Mouse (Mus musculus) heart, embryonic 14.5 days (tissue): ENCODE measurements at regions not wholly inside any gene's neighbourhood (a gene's known extent, or its start where the extent isn't known, plus 50 kb on each side); places are given as distances from the start of the nearest gene placed in this dataset.

Source experiments
- ATAC-seq: fragments of 200-750 bp; cut with Nextera tagmentation; 2 replicates; pipeline ENCODE4 v1.8.0; 2017; ENCODE audit warnings: low read depth, moderate TSS enrichment; ENCODE audit not compliant: insufficient number of reproducible peaks, insufficient read depth, low FRiP score
- H3K27ac ChIP-seq, 2 experiments: fragments of 200-500 bp in 1 of 2; fragments of 300-500 bp in 1 of 2; sonication (generic) in 1 of 2; replicated peaks in 1 of 2; 2 replicates each; pipeline ENCODE4 v1.5.1; 2012 to 2014; ENCODE audit warnings: low read depth in 2 of 2, low read length in 2 of 2, control low read depth in 1 of 2, mild to moderate bottlenecking in 1 of 2, mixed read lengths in 1 of 2; ENCODE audit not compliant: control insufficient read depth in 1 of 2, insufficient read depth in 1 of 2
- H3K27me3 ChIP-seq: fragments of 300-500 bp; sonication (generic); 2 replicates; pipeline ENCODE4 v1.6.1; 2014; ENCODE audit warnings: mild to moderate bottlenecking, low read length, control low read depth; ENCODE audit not compliant: control insufficient read depth, insufficient read depth
- H3K36me3 ChIP-seq: fragments of 300-500 bp; sonication (generic); 2 replicates; pipeline ENCODE4 v1.6.1; 2014; ENCODE audit warnings: mild to moderate bottlenecking, control low read depth, low read length, mixed read lengths; ENCODE audit not compliant: control insufficient read depth, insufficient read depth
- H3K4me1 ChIP-seq, 2 experiments: fragments of 200-500 bp in 1 of 2; fragments of 300-500 bp in 1 of 2; sonication (generic) in 1 of 2; 2 replicates each; pipeline ENCODE4 v1.6.1; 2012 to 2014; ENCODE audit warnings: low read length in 2 of 2, control low read depth in 1 of 2, mixed read lengths in 1 of 2; ENCODE audit not compliant: control insufficient read depth in 2 of 2, insufficient read depth in 2 of 2
- H3K4me2 ChIP-seq: fragments of 300-500 bp; sonication (generic); 2 replicates; pipeline ENCODE4 v1.6.1; 2014; ENCODE audit warnings: mild to moderate bottlenecking, low read length
- H3K4me3 ChIP-seq, 2 experiments: fragments of 200-500 bp in 1 of 2; fragments of 300-500 bp in 1 of 2; sonication (generic) in 1 of 2; 2 replicates each; pipeline ENCODE4 v1.5.1; 2012 to 2014; ENCODE audit warnings: low read length in 2 of 2, mild to moderate bottlenecking in 2 of 2, control low read depth in 1 of 2, low read depth in 1 of 2, moderate library complexity in 1 of 2; ENCODE audit not compliant: control insufficient read depth in 1 of 2, insufficient read depth in 1 of 2
- H3K9ac ChIP-seq: fragments of 300-500 bp; sonication (generic); 2 replicates; pipeline ENCODE4 v1.6.1; 2014; ENCODE audit warnings: mild to moderate bottlenecking, low read length
- H3K9me3 ChIP-seq: fragments of 300-500 bp; sonication (generic); 2 replicates; pipeline ENCODE4 v1.6.1; 2016; ENCODE audit warnings: low read length, control low read depth; ENCODE audit not compliant: control insufficient read depth
- WGBS: fragments of 180-500 bp; shearing (Covaris S2); extraction: QIAGEN DNeasy Blood & Tissue Kit; methylation state at CpG from one replicate; pipeline ENCODE4 v1.1.7; 2014; 5-methylcytosine and 5-hydroxymethylcytosine counted together

DNA sequence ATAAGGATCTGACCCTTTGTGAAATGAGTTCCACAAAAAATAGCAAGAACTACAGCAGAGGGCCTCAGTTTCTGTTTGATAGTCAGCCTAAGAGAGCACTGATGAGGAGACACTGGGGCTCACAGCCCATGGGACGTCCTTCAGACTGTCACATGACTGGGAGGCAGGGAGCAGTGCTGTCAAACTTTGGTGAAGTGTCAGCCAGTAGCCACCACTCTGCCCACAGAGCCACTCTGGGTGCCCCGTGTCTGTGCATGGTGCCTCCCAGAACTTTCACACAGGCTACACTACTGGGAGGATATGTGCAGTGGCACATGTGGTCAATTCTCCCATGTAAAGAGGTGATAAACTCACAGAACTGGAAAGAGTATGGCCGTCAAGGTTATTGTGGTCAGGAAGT, 60.7 kb upstream of the Bod1 start:
- no peak overlapping the region for H3K4me3 ChIP-seq
- H3K4me1 ChIP-seq: peaks cover 35 to 55% of the 10 kb centered on the region in 2 experiments
- H3K36me3 ChIP-seq: no peaks in the 10 kb centered on the region
- H3K4me2 ChIP-seq: no peak overlapping the region
- no peaks in the 10 kb centered on the region for H3K27me3 ChIP-seq
- H3K9ac ChIP-seq: no peak overlapping the region
- no peak overlapping the region for H3K27ac ChIP-seq
- H3K9me3 ChIP-seq: no peaks in the 10 kb centered on the region
- ATAC-seq: no peak
- WGBS: 47% methylated on average over 3 of the region's 3 CpGs

DNA sequence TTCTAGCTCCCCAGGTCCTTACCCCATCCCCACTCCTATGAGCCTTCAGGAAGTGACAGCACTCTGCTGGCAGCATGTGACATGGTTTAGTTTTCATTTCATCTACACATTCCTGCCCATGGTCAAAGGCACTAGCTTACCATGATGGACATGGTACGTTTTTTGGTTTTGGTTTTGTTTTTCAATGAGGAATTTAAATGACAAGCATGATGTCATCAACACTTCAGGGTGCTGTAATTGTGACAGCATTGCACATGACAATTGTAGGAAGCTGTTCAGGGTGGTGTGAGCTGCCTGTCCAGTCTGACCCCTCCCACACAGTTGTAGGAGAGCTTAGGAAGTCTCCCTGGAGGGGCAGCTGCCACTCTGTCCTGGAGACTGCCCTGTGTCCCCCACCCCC, 61.3 kb upstream of the Bod1 start:
- no peak overlapping the region for H3K9ac ChIP-seq
- no peaks in the 10 kb centered on the region for H3K9me3 ChIP-seq
- ATAC-seq: no peak
- H3K4me1 ChIP-seq: peaks cover 35 to 55% of the 10 kb centered on the region in 2 experiments
- H3K4me2 ChIP-seq: no peak overlapping the region
- no peaks in the 10 kb centered on the region for H3K27me3 ChIP-seq
- no peaks in the 10 kb centered on the region for H3K36me3 ChIP-seq
- no peak overlapping the region for H3K4me3 ChIP-seq
- H3K27ac ChIP-seq: no peak overlapping the region
- whole genome bisulfite sequencing: 39% methylated on average over 1 of the region's 1 CpGs

- Histone ChIP-seq H3K27me3 (no peaks in the 10 kb centered on the region), H3K4me3 (no peak overlapping the region), H3K27ac (no peak overlapping the region), H3K9ac (no peak overlapping the region), H3K36me3 (no peaks in the 10 kb centered on the region), H3K9me3 (no peaks in the 10 kb centered on the region), H3K4me1 (peaks cover 35 to 55% of the 10 kb centered on the region in 2 experiments), H3K4me2 (no peak overlapping the region)
- no peak for ATAC-seq
- WGBS: 49% methylated on average over 4 of the region's 4 CpGs
Observed at GRCm38 (mm10) chr11:31734091-31734490, 62.4 kb upstream of the Bod1 start.

DNA sequence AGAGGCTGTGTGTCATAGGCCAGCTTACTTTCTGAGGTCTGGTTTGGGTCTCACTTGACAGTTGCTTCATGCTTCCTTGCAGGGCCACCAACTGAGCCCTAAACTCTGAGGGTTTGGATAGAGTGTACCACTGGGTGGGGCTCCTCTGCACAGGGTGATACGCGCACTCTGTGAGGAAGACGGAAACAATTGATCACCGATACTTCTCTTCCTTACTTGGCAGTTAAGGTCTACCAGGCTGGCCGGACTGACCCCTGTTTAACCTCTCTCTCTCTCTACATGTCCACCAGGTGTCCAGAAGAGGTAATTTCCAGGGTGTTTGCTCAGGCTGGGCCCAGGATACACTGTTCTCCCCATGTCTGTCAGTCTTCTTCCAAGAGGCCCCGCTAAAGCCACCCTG, 63.6 kb upstream of the Bod1 start:
- Histone ChIP-seq H3K4me1 (peaks cover 29 to 48% of the 10 kb centered on the region in 2 experiments), H3K9ac (no peak overlapping the region), H3K27ac (no peak overlapping the region), H3K27me3 (no peaks in the 10 kb centered on the region), H3K4me3 (no peak overlapping the region), H3K36me3 (no peaks in the 10 kb centered on the region), H3K9me3 (no peaks in the 10 kb centered on the region), H3K4me2 (no peak overlapping the region)
- 90% methylated on average over 6 of the region's 6 CpGs for WGBS
- ATAC-seq: no peak

DNA sequence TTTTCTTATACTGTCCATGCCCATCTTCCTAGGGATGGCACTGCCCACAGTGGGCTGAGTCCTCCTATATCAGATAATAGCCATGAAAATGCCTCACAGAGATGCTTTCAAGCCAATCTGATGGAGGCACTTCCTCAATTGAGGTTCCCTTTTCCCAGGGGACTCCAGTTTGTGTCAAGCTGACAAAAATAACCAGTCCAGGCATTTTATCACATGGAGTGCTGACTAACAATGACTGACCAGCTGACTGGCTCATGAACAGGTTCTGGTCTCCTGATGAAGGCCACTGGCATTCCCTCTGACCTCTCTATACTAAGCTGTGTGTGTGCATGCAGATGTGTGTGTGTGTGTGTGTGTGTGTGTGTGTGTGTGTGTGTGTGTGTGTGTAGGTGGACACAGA, 64.4 kb upstream of the Bod1 start:
- Histone ChIP-seq H3K9me3 (no peaks in the 10 kb centered on the region), H3K4me1 (peaks cover 27 to 42% of the 10 kb centered on the region in 2 experiments), H3K27ac (no peak overlapping the region), H3K4me2 (no peak overlapping the region), H3K9ac (no peak overlapping the region), H3K27me3 (no peaks in the 10 kb centered on the region), H3K36me3 (no peaks in the 10 kb centered on the region), H3K4me3 (no peak overlapping the region)
- no peak for ATAC-seq

GRCm38 (mm10) chr11:31736556-31737089, 64.9 kb upstream of the Bod1 start:
- Histone ChIP-seq H3K9me3 (no peaks in the 10 kb centered on the region), H3K27ac (no peak overlapping the region), H3K4me2 (no peak overlapping the region), H3K4me1 (peaks cover 27 to 38% of the 10 kb centered on the region in 2 experiments), H3K27me3 (no peaks in the 10 kb centered on the region), H3K9ac (no peak overlapping the region), H3K36me3 (no peaks in the 10 kb centered on the region), H3K4me3 (no peak overlapping the region)
- 62% methylated on average over 4 of the region's 4 CpGs for WGBS
- no peak for ATAC-seq

GRCm38 (mm10) chr11:31738148-31739021, 66.7 kb upstream of the Bod1 start:
- no peak overlapping the region for H3K4me2 ChIP-seq
- H3K9me3 ChIP-seq: no peaks in the 10 kb centered on the region
- H3K27me3 ChIP-seq: no peaks in the 10 kb centered on the region
- H3K9ac ChIP-seq: no peak overlapping the region
- no peak overlapping the region for H3K27ac ChIP-seq
- peaks cover 21 to 23% of the 10 kb centered on the region in 2 experiments for H3K4me1 ChIP-seq
- WGBS: 87% methylated on average over 5 of the region's 5 CpGs
- no peaks in the 10 kb centered on the region for H3K36me3 ChIP-seq
- H3K4me3 ChIP-seq: no peak overlapping the region
- no peak for ATAC-seq
